Mouse (Mus musculus): ENCODE data around the gene Exoc1. TPM values are rescaled to one million over a fixed set of nuclear protein-coding genes. Genes with fewer than 3 reads are reported as not detected.

The Exoc1 gene
- polyA plus RNA-seq, 1 experiment = 31.4 TPM

- no peak for DNase-seq (ENCODE audit: low read depth)
These were observed 80.7 kb downstream of the Exoc1 start for GRCm38 (mm10) chr5:76609702-76610370.

GRCm38 (mm10) chr5:76612867-76613499, 83.9 kb downstream of the Exoc1 start:
- DNase-seq (ENCODE audit: low read depth) = no peak

GRCm38 (mm10) chr5:76615276-76615675, 86.2 kb downstream of the Exoc1 start:
- no peak for DNase-seq (ENCODE audit: low read depth)

GRCm38 (mm10) chr5:76616196-76616747, 87.2 kb downstream of the Exoc1 start:
- DNase-seq (ENCODE audit: low read depth) = no peak

- DNase-seq (ENCODE audit: low read depth) = no peak
These were observed 89.6 kb downstream of the Exoc1 start for GRCm38 (mm10) chr5:76618750-76619149.

Other genes starting within 250 kb of the Exoc1 start
- gene Clock, start 224.5 kb upstream of the Exoc1 start, polyA plus RNA-seq (2012; rRNA removed) = 16.5 and 25.3 TPM in 2 replicates
- 0.19 TPM in 1 of 2 replicates, not detected in the other for gene Pdcl2, start 198.2 kb upstream of the Exoc1 start, polyA plus RNA-seq (2012; rRNA removed)
- gene Nmu, start 165.5 kb upstream of the Exoc1 start, polyA plus RNA-seq (2012; rRNA removed) = 0.14 and 0.27 TPM in 2 replicates
- gene Gm7271, start 45.3 kb upstream of the Exoc1 start, polyA plus RNA-seq (2012; rRNA removed) = not detected in 2 replicates
- 1.3 and 1.5 TPM in 2 replicates for gene Cep135, start 59.4 kb downstream of the Exoc1 start, polyA plus RNA-seq (2012; rRNA removed)
- 2.0 and 2.1 TPM in 2 replicates for gene C530008M17Rik, start 127.2 kb downstream of the Exoc1 start, polyA plus RNA-seq (2012; rRNA removed)

Data from gonadal fat pad, adult 2 months (tissue).